ENCODE assay signal across 9 mouse cellular contexts in the genomic region with DNA sequence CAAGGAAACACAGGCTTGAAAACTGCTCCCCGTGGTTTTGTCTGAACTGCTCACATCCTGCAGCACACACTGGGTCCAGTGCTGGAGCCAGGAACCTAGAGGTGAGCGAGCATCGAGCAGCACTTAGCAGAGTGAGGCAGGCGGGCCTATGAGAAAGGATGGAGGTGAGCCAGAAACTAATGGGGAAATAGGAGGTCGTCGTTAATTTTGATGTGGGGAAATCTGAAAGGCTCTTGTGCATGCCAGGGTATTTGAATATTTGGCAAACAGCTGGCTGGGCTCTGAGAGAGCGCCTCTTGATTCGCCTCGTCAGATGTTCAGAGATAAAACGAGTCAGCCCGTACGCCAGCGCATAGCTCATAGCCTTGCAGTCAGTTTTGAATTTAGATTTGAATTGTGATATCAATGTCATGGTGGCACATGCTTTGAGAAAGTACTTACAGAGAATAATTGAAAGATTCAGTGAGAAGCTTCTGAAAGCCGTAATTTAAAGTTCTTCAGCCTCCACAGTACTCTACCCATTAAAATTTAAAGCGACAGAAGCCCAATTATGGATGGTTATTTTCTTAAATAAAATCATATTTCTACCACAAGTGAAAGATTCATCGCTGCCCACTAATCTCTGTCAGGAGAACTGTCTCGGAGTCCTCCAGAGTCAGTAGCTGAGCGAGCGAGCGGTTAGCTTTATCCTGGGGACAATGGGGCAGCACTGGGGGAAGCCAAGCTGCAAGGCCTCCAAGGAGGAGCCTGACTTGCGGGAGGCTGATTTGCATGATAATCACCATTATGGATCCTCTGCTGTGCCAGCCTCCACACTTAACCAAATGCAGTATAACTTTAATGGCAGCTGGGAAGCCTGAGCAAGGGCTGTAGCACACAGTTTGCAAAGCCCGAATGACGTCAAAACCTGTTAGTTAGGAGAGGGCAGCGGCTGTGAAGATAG.
DNase-seq lines count a peak whose midpoint lies in the region; ATAC-seq lines count a peak whose summit lies in the region.
"Had no signal": no experiment of that assay in that cellular context is flagged by ENCODE, and none has a peak within 500 bp of the region (broad histone marks: within the 10 kb centered on the region; RNA-seq: fewer than 3 reads in every experiment).

No protein-coding gene starts in this region.

- 12% methylated on average over 24 of the region's 24 CpGs for WGBS in embryonic facial prominence, embryonic 11.5 days
- whole genome bisulfite sequencing in hindbrain, embryonic 13.5 days, result 7% methylated on average over 24 of the region's 24 CpGs
- WGBS in midbrain, embryonic 12.5 days, result 4% methylated on average over 24 of the region's 24 CpGs

- H3K27me3 ChIP-seq in embryonic facial prominence, embryonic 11.5 days (ENCODE audit: control insufficient read depth, insufficient read depth, low read length), result no peaks in the 10 kb centered on the region
- 0 out of 2 replicates have a peak, but pooled peaks cover 2% of the 10 kb centered on the region for H3K27me3 ChIP-seq in hindbrain, embryonic 13.5 days
- H3K27me3 ChIP-seq in midbrain, embryonic 12.5 days, result no peaks in the 10 kb centered on the region

- no peaks in the 10 kb centered on the region for H3K4me1 ChIP-seq in embryonic facial prominence, embryonic 11.5 days (ENCODE audit: control insufficient read depth, insufficient read depth, low read length)
- H3K4me1 ChIP-seq in hindbrain, embryonic 13.5 days (replicated peaks), result peaks cover 18% of the 10 kb centered on the region
- peaks cover 23% of the 10 kb centered on the region; the same call in 1 of the 2 replicates for H3K4me1 ChIP-seq in midbrain, embryonic 12.5 days

- peak overlapping the region; percentile 36 for H3K4me2 ChIP-seq in embryonic facial prominence, embryonic 11.5 days (ENCODE audit: low read depth, low read length)
- H3K4me2 ChIP-seq in hindbrain, embryonic 13.5 days, result peak overlapping the region; percentile 58
- peak overlapping the region; percentile 52 for H3K4me2 ChIP-seq in midbrain, embryonic 12.5 days (replicated peaks)

- H3K36me3 ChIP-seq in embryonic facial prominence, embryonic 11.5 days (replicated peaks; ENCODE audit: control insufficient read depth, insufficient read depth, low read depth, low read length), result no peaks in the 10 kb centered on the region
- no peaks in the 10 kb centered on the region for H3K36me3 ChIP-seq in hindbrain, embryonic 13.5 days
- H3K36me3 ChIP-seq in midbrain, embryonic 12.5 days, result no peaks in the 10 kb centered on the region

- intact Hi-C loops in left cerebral cortex, postnatal 36 days (cut with DNase I), result no loop called here

- ATAC-seq in embryonic facial prominence, embryonic 11.5 days (replicated peaks; ENCODE audit: insufficient number of reproducible peaks, low FRiP score, low TSS enrichment, low read depth), result peak; percentile 90
- ATAC-seq in hindbrain, embryonic 13.5 days (ENCODE audit: low FRiP score), result peak; percentile 93
- ATAC-seq in midbrain, embryonic 12.5 days (ENCODE audit: low FRiP score, low read depth), result peak; percentile 98

- peak overlapping the region; percentile 28 for H3K9ac ChIP-seq in embryonic facial prominence, embryonic 11.5 days (replicated peaks; ENCODE audit: low read length)
- H3K9ac ChIP-seq in hindbrain, embryonic 13.5 days, result 0 out of 2 replicates have a peak overlapping the region, but pooled peaks have one; percentile 51
- peak overlapping the region; percentile 41; the same call in 1 of the 2 replicates for H3K9ac ChIP-seq in midbrain, embryonic 12.5 days (replicated peaks)

- no peaks in the 10 kb centered on the region for H3K9me3 ChIP-seq in embryonic facial prominence, embryonic 11.5 days (replicated peaks; ENCODE audit: control insufficient read depth, low read length)
- H3K9me3 ChIP-seq in hindbrain, embryonic 13.5 days, result no peaks in the 10 kb centered on the region
- H3K9me3 ChIP-seq in midbrain, embryonic 12.5 days, result no peaks in the 10 kb centered on the region

- H3K27ac ChIP-seq in embryonic facial prominence, embryonic 11.5 days (replicated peaks; ENCODE audit: low read depth, low read length), result no peak overlapping the region
- H3K27ac ChIP-seq in hindbrain, embryonic 13.5 days, result peak overlapping the region; percentile 75
- peak overlapping the region; percentile 78 for H3K27ac ChIP-seq in midbrain, embryonic 12.5 days (replicated peaks)
- H3K27ac ChIP-seq: macrophage had no signal

- DNase-seq in urinary bladder, postnatal 14 days (ENCODE audit: low spot score), result peak; percentile 5
- no peak for DNase-seq in urinary bladder, postnatal 4 days (ENCODE audit: low spot score in 2 of 2)
- DNase-seq in embryonic facial prominence, embryonic 11.5 days (ENCODE audit: low spot score), result peak; percentile 50
- DNase-seq in left cerebral cortex, postnatal 36 days (ENCODE audit: low spot score in 2 of 2), result peak; percentile 30 to 44
- DNase-seq in urinary bladder, postnatal 25 days (ENCODE audit: low spot score), result no peak
- DNase-seq in thymus, postnatal 25 days, result no peak

- H3K4me3 ChIP-seq in embryonic facial prominence, embryonic 11.5 days (ENCODE audit: low read depth, low read length), result no peak overlapping the region
- H3K4me3 ChIP-seq in hindbrain, embryonic 13.5 days, result peak overlapping the region; percentile 34
- H3K4me3 ChIP-seq in midbrain, embryonic 12.5 days, result peak overlapping the region; percentile 32

Comparison
In these comparisons a context has a peak if more than half of its experiments do, and no peak if none do; other contexts are left out.
1. DNase-seq: peak in urinary bladder, postnatal 14 days (single experiment), embryonic facial prominence, embryonic 11.5 days (single experiment) and left cerebral cortex, postnatal 36 days (2 of 2); none in urinary bladder, postnatal 4 days (0 of 2), urinary bladder, postnatal 25 days (single experiment) and thymus, postnatal 25 days (single experiment).
2. Peak in every context shown above with its lines, with median percentiles within 50 percentile points of each other: ATAC-seq, H3K4me2 ChIP-seq and H3K9ac ChIP-seq.